Mouse (Mus musculus) lung, postnatal 0 days (tissue): ENCODE data around the gene Tktl2. TPM values are rescaled to one million over a fixed set of nuclear protein-coding genes. Genes with fewer than 3 reads are reported as not detected.
A peak's percentile ranks its signal among the peaks of the same experiment; 100 is the strongest.

Source experiments
- ATAC-seq: fragments of 200-750 bp; cut with Nextera tagmentation; 2 replicates; pipeline ENCODE4 v1.8.0; 2017; ENCODE audit warnings: moderate library complexity
- DNase-seq: peaks from one replicate; pipeline ENCODE4 v3.0.0-alpha.2; 2016; ENCODE audit warnings: low spot score
- H3K27ac ChIP-seq: fragments of 300-500 bp; sonication (generic); 2 replicates; pipeline ENCODE4 v1.5.1; 2014; ENCODE audit warnings: antibody characterized with exemption, mild to moderate bottlenecking, low read length, mixed read lengths
- H3K27me3 ChIP-seq: fragments of 300-500 bp; sonication (generic); replicated peaks from 2 replicates; pipeline ENCODE4 v1.6.1; 2014; ENCODE audit warnings: low read length, mixed read lengths; ENCODE audit not compliant: insufficient read depth
- H3K36me3 ChIP-seq: fragments of 300-500 bp; sonication (generic); 2 replicates; pipeline ENCODE4 v1.6.1; 2014; ENCODE audit warnings: low read length, mixed read lengths; ENCODE audit not compliant: insufficient read depth
- H3K4me1 ChIP-seq: fragments of 300-500 bp; sonication (generic); 2 replicates; pipeline ENCODE4 v1.6.1; 2014; ENCODE audit warnings: antibody characterized with exemption, low read depth, low read length, mixed read lengths; ENCODE audit not compliant: insufficient read depth
- H3K4me2 ChIP-seq: fragments of 300-500 bp; sonication (generic); replicated peaks from 2 replicates; pipeline ENCODE4 v1.6.1; 2014; ENCODE audit warnings: low read depth, mild to moderate bottlenecking, low read length, moderate library complexity, mixed read lengths
- H3K4me3 ChIP-seq: fragments of 300-500 bp; sonication (generic); 2 replicates; pipeline ENCODE4 v1.5.1; 2014; ENCODE audit warnings: low read depth, low read length
- H3K9ac ChIP-seq: fragments of 300-500 bp; sonication (generic); replicated peaks from 2 replicates; pipeline ENCODE4 v1.6.1; 2014; ENCODE audit warnings: low read depth, mild to moderate bottlenecking
- H3K9me3 ChIP-seq: fragments of 300-500 bp; sonication (generic); 2 replicates; pipeline ENCODE4 v1.6.1; 2016; ENCODE audit warnings: low read length, mixed read lengths
- CTCF ChIP-seq: IDR thresholded peaks from 2 replicates; pipeline ENCODE4 v1.5.1; 2016; ENCODE audit warnings: antibody characterized with exemption, mild to moderate bottlenecking
- EP300 ChIP-seq: IDR thresholded peaks from 2 replicates; pipeline ENCODE4 v1.6.1; 2016; ENCODE audit warnings: antibody characterized with exemption, mild to moderate bottlenecking, control low read depth
- WGBS: fragments of 180-500 bp; shearing (Covaris S2); extraction: QIAGEN DNeasy Blood & Tissue Kit; methylation state at CpG from one replicate; pipeline ENCODE4 v1.1.7; 2014; 5-methylcytosine and 5-hydroxymethylcytosine counted together
- polyA plus RNA-seq: library from polyadenylated mRNA; unstranded; fragments of >200 nt; fragmentation: Nextera tagmentation; extraction: Ambion mirVana; gene quantifications from 2 replicates; pipeline ENCODE4 v1.2.1, GENCODE M21; 2015

Gene Tktl2
- not detected in 2 replicates for polyA plus RNA-seq

GRCm38 (mm10) chr8:66511537-66511936, at the start of gene Tktl2:
Gene Tktl2, plus strand, starts transcription at chr8:66511756.
- WGBS = 92% methylated on average over 22 of the region's 22 CpGs
- no peaks in the 10 kb centered on the region for H3K4me1 ChIP-seq

GRCm38 (mm10) chr8:66469821-66470220, 41.7 kb upstream of the Tktl2 start:
- DNase-seq (no peak), ATAC-seq (no peak)
- H3K27me3 ChIP-seq = no peaks in the 10 kb centered on the region
- H3K4me3 ChIP-seq = no peak overlapping the region
- WGBS = 66% methylated on average over 3 of the region's 3 CpGs
- H3K36me3 ChIP-seq = no peaks in the 10 kb centered on the region
- H3K4me1 ChIP-seq = no peaks in the 10 kb centered on the region
- no peak overlapping the region for H3K27ac ChIP-seq
- TF ChIP-seq EP300 (no peak), CTCF (no peak)
- no peak overlapping the region for H3K4me2 ChIP-seq
- no peak overlapping the region for H3K9ac ChIP-seq
- H3K9me3 ChIP-seq = no peaks in the 10 kb centered on the region

More at GRCm38 (mm10) chr8:66511537-66511936, at the start of gene Tktl2:
- H3K27ac ChIP-seq = no peak within 1 kb of the TSS
- no peak within 1 kb of the TSS for H3K4me3 ChIP-seq
- H3K9ac ChIP-seq = no peak within 1 kb of the TSS
- no peak for ATAC-seq
- TF ChIP-seq CTCF (no peak), EP300 (no peak)
- H3K27me3 ChIP-seq = no peaks in the 10 kb centered on the region
- DNase-seq = no peak
- H3K4me2 ChIP-seq = no peak within 1 kb of the TSS
- H3K9me3 ChIP-seq = no peaks in the 10 kb centered on the region
- H3K36me3 ChIP-seq = no peaks in the 10 kb centered on the region

GRCm38 (mm10) chr8:66476880-66477279, 34.7 kb upstream of the Tktl2 start:
- DNase-seq = no peak
- H3K9ac ChIP-seq = no peak overlapping the region
- no peak overlapping the region for H3K27ac ChIP-seq
- H3K36me3 ChIP-seq = 0 out of 2 replicates have a peak, but pooled peaks cover 2% of the 10 kb centered on the region
- no peak overlapping the region for H3K4me3 ChIP-seq
- no peaks in the 10 kb centered on the region for H3K9me3 ChIP-seq
- WGBS = 95% methylated on average over 3 of the region's 3 CpGs
- TF ChIP-seq EP300 (no peak), CTCF (no peak)
- H3K4me2 ChIP-seq = no peak overlapping the region
- no peaks in the 10 kb centered on the region for H3K27me3 ChIP-seq
- no peaks in the 10 kb centered on the region for H3K4me1 ChIP-seq
- ATAC-seq = no peak

GRCm38 (mm10) chr8:66486084-66486763, 25.3 kb upstream of the Tktl2 start, which contains the start of gene Tma16:
Gene Tma16, minus strand, starts transcription at chr8:66486530.
- H3K9ac ChIP-seq = peak within 1 kb of the TSS; percentile 73
- TF ChIP-seq CTCF (no peak), EP300 (no peak; the same call in 1 of the 2 replicates)
- DNase-seq (peak; percentile 77), ATAC-seq (peak; percentile 95)
- under 1% methylated on average over 45 of the region's 45 CpGs for WGBS
- 0 out of 2 replicates have a peak, but pooled peaks cover 2% of the 10 kb centered on the region for H3K36me3 ChIP-seq
- peak within 1 kb of the TSS; percentile 82 for H3K4me2 ChIP-seq
- no peak within 1 kb of the TSS for H3K27ac ChIP-seq
- H3K27me3 ChIP-seq = no peaks in the 10 kb centered on the region
- H3K4me3 ChIP-seq = peak within 1 kb of the TSS; percentile 73
- H3K4me1 ChIP-seq = no peaks in the 10 kb centered on the region
- no peaks in the 10 kb centered on the region for H3K9me3 ChIP-seq

GRCm38 (mm10) chr8:66488556-66488955, 23.0 kb upstream of the Tktl2 start:
- Histone ChIP-seq H3K27ac (no peak overlapping the region), H3K27me3 (no peaks in the 10 kb centered on the region), H3K4me2 (no peak overlapping the region), H3K9me3 (no peaks in the 10 kb centered on the region), H3K4me1 (no peaks in the 10 kb centered on the region), H3K36me3 (no peaks in the 10 kb centered on the region), H3K4me3 (no peak overlapping the region), H3K9ac (no peak overlapping the region)
- TF ChIP-seq EP300 = no peak
- DNase-seq (no peak), ATAC-seq (no peak)
- 54% methylated on average over 3 of the region's 3 CpGs for WGBS

GRCm38 (mm10) chr8:66490624-66491023, 20.9 kb upstream of the Tktl2 start:
- DNase-seq = no peak
- Histone ChIP-seq H3K9ac (no peak overlapping the region), H3K36me3 (no peaks in the 10 kb centered on the region), H3K4me3 (no peak overlapping the region), H3K4me1 (no peaks in the 10 kb centered on the region), H3K9me3 (no peaks in the 10 kb centered on the region), H3K4me2 (no peak overlapping the region), H3K27ac (no peak overlapping the region), H3K27me3 (no peaks in the 10 kb centered on the region)
- ATAC-seq = no peak
- WGBS = 73% methylated on average over 4 of the region's 4 CpGs
- TF ChIP-seq CTCF (no peak), EP300 (no peak)
